Mouse (Mus musculus): ENCODE results near the gene Srxn1.

DNA sequence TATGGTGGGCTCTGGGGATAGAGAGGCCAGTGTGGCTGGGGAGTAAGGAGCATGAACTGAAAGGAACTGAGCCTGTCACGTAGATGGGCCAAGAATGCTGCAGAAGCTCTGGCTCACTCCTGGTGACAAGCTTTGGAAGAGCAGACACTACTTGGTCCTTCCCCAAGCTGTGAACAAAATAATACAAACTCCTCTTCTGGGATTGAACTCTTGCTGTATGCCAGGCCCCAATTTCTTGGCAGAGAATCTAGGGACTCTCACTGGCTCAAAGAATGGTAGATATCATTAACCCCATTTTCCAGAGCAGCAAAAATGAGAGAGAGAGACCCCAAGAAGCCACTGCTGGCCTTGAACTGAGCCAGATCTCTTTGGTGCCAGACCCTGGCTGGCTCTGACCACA, 36.2 kb downstream of the Srxn1 start:
- TF ChIP-seq CTCF (IDR thresholded peaks at IDR 0.05; ENCODE audit: borderline replicate concordance, insufficient read depth, low read length) = no peak
- no peak for TF ChIP-seq POLR2A (IDR thresholded peaks at IDR 0.05; ENCODE audit: low read depth, low read length)

Data from embryonic fibroblast, embryonic 13.5 days (primary cell).